Mouse (Mus musculus) ovary, adult 18-20 months (tissue): ENCODE measurements around the gene Gm9945.

Source experiments
- DNase-seq: peaks from one replicate; pipeline ENCODE4 v3.0.0; 2022; ENCODE audit warnings: low spot score, mixed read lengths

Gene Gm9945

DNA sequence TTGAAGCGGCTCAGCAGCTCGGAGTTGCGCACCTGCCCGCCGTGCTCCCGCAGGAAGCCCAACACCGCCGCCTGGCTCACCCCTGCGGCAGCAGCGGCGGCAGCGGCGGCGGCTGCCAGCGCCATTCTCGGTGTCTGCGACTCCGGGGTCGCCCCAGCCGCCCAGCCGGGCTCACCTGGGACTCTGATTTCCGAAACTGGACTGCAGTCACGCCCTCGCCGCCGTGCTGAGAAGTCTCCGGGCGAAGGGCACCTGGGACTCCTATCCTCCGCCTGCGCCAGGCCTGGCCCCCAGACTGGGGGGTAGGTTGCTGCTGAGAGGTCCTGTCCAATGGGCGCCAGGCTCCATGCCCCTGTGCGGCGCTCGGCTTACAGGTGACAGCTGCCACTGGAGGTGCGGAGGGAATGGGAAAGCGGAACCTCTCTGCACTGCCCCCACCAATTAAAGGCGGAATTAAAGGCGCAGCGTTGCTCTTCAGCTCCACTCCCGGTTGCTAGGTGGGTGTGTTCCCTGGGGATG, at the start of gene Gm9945, which contains the start of gene Sowaha:
Gene Gm9945, plus strand, starts transcription at position 384 of the 519 bp plus-strand sequence.
Gene Sowaha, minus strand, starts transcription at position 492 of the 519 bp plus-strand sequence.
- no peak for DNase-seq

GRCm38 (mm10) chr11:53430300-53430669, 49.7 kb upstream of the Gm9945 start:
- DNase-seq, result no peak

DNA sequence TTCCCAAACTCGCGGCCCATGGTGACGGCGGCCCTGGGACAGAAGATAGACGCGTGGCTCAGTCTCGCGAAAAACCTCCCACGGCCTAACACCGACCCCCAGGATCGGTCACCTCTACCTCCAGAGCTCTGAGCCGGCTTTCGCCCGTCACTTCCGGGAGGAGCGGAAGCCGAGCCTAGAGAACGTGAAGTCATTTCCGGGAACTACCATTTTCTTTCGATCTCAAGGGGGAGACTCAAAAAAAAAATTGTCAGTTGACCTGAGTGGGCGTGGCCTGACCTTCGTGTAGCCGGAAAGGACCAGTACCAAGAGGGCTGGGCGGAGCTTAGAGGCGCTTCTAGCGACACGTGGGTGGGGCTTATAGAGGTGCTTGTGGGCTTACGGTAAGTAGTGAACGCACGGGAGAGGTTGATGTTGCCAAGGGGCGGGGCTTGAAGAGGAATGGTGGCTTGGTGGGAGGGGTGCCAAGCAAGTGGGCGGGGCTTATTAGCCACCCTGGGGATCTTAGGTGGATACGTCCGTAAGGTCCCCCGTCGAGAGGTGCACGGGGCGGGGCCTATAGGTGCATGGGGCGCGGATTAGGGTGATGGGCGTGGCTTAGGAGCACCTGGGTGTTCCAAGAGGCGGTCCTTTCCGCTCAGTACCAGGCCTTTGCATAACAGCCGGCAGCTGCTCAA, 49.2 kb upstream of the Gm9945 start, which contains the start of the genes Uqcrq and Gdf9:
Gene Uqcrq, minus strand, starts transcription at position 162 of the 677 bp plus-strand sequence.
Gene Gdf9, plus strand, starts transcription at position 354 of the 677 bp plus-strand sequence.
- DNase-seq, result peak; percentile 99

- no peak for DNase-seq
These were observed 48.5 kb upstream of the Gm9945 start for GRCm38 (mm10) chr11:53431347-53432056.

GRCm38 (mm10) chr11:53433057-53433456, 46.9 kb upstream of the Gm9945 start:
- no peak for DNase-seq

GRCm38 (mm10) chr11:53435504-53435903, 44.5 kb upstream of the Gm9945 start:
- no peak for DNase-seq

GRCm38 (mm10) chr11:53436338-53436737, 43.6 kb upstream of the Gm9945 start:
- DNase-seq, result no peak

DNA sequence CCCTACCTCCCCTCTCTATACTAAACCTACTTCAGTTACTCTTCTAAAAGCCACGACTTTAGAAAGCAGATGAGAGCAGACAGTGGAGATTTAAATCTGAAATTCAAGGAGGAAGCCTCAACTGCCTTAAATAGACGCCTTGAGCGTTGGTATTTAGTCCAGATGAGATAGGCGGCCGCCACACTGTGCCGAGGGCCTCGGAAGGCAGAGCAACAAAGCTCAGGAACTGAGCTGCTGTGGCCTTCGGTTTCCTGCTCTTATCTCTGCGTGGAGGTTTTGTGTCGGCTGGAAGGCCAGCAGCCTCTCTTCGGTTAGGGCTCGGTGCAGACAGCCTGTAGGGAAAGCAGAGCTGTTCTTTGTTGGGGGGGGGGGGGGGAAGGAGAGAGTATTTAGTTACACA, 38.0 kb upstream of the Gm9945 start:
- peak; percentile 77 for DNase-seq

DNA sequence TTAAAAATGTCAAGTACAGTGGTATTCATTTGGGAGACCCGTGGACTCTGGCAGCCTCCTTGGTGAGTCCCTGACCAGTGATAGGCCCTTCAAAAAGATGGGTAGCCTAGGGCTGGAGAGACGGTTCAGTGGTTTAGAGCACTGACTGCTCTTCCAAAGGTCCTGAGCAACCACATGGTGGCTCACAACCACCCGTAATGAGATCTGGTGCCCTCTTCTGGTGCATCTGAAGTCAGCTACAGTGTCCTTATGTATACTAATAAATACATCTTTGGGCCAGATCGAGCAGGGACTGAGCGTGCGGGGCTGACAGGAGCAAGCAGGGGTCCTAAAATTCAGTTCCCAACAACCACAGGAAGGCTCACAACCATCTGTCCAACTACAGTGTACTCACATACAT, 36.1 kb upstream of the Gm9945 start:
- no peak for DNase-seq

GRCm38 (mm10) chr11:53445562-53445961, 34.4 kb upstream of the Gm9945 start:
- no peak for DNase-seq

DNA sequence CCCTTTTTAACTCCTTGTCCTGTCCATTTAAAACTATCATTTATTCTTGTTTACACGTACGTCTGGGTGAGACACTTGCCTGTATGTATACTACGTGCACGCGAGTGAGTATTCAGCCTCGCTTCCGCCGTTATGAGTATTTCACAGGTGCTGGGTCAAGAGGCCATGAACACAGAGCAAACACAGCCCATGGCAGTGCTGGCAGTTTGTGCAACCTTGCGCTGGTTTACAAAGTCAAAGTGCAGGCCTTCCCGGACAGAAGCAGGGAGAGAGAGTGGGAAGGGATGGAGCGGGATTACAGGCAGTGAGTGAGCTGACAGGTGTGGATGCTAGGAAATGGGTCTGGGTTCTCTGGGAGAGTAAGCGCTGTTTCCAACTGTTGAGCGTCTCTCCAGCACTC, 33.8 kb upstream of the Gm9945 start:
- no peak for DNase-seq

DNA sequence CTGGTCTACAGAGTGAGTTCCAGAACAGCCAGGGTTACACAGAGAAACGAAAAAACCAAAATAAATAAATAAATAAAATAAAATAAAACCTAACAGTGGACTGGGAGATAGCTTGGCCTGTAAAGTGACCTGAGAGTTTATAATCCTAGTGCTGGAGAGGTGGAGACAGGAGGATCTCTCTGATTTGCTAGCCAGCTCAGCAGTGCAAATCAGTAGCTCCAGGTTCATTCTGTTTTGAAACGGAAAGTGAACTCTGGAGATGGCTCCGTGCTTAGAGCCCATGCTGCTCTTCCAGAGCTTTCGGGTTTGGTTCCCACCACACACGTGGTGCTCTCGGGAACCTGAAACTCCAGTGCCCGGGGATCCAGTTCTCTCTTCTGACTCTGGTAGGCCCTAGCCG, 32.0 kb upstream of the Gm9945 start:
- no peak for DNase-seq

DNA sequence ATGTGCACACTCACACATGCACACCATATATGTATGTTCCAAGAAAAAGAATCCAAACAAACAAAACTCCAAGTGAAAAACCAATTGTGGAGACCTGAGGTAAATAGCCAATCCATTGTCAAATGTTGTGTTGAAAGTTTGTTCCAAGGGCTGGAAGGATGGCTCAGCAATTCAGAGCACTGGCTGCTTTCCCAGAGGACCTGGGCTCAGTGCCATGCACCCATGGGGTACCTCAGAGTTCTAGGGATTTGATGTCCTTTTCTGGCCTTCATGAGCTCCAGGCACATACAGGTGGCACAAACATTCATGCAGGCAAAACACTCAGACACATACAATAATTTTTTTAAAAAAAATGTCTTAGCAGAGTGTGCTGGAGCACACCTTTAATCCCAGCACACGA, 31.4 kb upstream of the Gm9945 start:
- no peak for DNase-seq

DNA sequence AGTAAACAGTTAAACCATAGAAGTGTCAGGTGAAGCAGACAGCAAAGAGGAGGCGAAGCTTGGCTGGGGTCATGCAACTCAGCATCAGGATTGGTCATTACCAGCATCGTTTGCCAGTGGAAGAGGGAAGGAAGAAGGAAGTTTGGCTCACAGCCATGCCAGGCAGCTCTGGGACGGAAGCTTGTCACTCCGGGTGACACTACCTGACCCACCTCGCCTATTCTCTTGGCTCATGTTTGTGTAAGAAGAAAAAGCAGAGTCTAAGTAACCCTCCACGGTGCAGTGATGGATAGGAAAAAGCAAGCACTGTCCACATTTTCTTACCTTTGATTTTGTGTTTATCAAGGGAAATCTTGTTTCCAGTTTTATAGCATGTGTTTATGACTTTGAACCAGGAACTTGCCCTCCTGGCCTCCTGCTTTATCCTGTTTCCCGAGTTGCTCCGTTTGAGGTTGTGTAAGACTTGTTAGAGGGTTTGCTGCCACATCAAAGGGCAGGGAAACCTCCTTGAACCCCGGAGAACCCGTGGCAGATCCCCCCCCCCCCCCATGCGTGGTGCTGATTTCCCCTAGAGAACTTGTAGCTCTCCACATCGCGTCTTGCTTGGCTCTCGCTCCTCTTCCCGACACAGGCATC, 29.8 kb upstream of the Gm9945 start:
- no peak for DNase-seq

DNA sequence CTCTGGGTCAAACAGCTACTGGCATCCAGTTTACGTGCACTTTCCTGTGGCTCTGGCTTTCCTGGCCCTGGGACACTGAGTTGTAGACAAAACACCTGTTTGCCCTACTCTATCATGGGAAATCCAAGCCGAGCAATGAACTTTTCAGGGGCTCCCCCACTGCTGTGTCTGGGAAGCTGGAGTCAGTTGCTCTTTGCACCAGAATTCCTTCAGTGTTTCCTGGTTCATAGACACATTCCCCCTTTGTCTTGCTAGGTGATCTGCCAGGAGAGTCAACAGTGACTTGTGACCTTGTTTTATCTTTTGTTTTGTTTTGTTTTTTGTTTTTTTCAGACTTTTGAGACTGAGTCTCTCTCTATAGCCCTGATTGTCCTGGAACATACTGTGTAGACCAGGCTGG, 28.6 kb upstream of the Gm9945 start:
- no peak for DNase-seq

- no peak for DNase-seq
These were observed 27.6 kb upstream of the Gm9945 start for GRCm38 (mm10) chr11:53452396-53452795.

GRCm38 (mm10) chr11:53453031-53453430, 26.9 kb upstream of the Gm9945 start:
- DNase-seq, result no peak

DNA sequence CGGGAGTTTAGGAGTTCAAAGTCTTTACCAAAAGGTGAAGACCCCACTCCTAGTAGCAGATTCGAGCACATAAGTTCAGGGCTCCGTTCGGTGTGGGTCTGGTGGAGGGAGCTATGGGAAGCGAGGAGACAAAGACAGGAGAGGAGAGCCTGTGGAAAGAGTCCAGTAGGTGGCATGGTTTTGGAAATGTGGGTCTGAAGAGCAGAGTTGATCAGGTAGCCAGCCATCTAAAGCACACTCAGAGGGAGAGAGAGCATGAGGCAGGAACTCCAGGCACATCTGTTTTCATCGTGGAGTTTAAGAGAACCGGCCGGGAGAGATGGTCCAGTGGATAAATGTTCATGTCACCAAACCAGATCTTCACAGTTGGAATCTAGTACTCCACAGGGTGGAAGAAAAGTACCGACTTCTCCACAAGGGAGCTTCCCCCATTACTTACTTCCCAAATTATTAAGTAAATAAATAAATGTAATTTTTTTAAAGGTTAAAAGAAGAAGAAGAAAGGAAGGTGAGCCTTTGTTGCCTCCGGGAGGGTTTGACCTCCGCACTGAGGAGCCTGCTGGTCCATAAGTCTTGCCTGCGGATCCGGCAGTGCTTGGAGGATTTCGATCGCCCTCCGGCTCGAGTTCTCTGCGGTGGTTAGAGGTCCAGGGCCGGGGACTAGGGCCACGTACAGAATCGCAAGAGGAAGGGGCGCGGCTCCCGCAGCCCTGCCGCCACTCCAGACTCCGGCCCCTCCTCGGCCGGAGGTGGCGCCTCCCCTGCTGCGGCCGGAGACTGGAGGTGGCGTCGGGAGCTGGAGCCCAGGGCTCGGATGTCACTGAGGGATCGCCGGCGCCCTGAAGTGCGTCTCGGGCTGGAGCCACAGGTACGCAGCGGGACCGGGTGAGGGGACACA, 23.2 kb upstream of the Gm9945 start, which contains the start of the genes Gm10447 and Shroom1:
Gene Gm10447, minus strand, starts transcription at position 637 of the 898 bp plus-strand sequence.
Gene Shroom1, plus strand, starts transcription at position 732 of the 898 bp plus-strand sequence.
- peak; percentile 59 for DNase-seq

- no peak for DNase-seq
These were observed 22.5 kb upstream of the Gm9945 start for GRCm38 (mm10) chr11:53457372-53457954.

- no peak for DNase-seq
These were observed 21.0 kb upstream of the Gm9945 start for GRCm38 (mm10) chr11:53458996-53459395.

- DNase-seq, result no peak
These were observed 19.8 kb upstream of the Gm9945 start for GRCm38 (mm10) chr11:53460192-53460591.
